Mouse (Mus musculus): ENCODE measurements around the gene Cenpv. TPM values are rescaled to one million over a fixed set of nuclear protein-coding genes. Genes with fewer than 3 reads are reported as not detected.

The Cenpv gene
- polyA plus RNA-seq, 2 experiments = 22.3 to 26.6 TPM

GRCm38 (mm10) chr11:62560463-62561016 lies 21.5 kb upstream of the Cenpv start:
- peak overlapping the region; percentile 72 for H3K4me2 ChIP-seq (ENCODE audit: low read depth)
- no peaks in the 10 kb centered on the region; a peak in 1 of 4 replicates for H3K4me1 ChIP-seq (replicated peaks; ENCODE audit: control insufficient read depth in 2 of 2, insufficient read depth in 2 of 2, low read length in 1 of 2)
- no peak for DNase-seq (ENCODE audit: low read depth in 3 of 3, low spot score in 3 of 3)
- 33% methylated on average over 43 of the region's 43 CpGs for WGBS (ENCODE audit: insufficient replicate concordance)
- H3K36me3 ChIP-seq (replicated peaks; ENCODE audit: control insufficient read depth, insufficient read depth, low read depth) = no peaks in the 10 kb centered on the region; the same call in 1 of the 2 replicates
- H3K9me3 ChIP-seq (ENCODE audit: control insufficient read depth, low read length) = no peaks in the 10 kb centered on the region
- TF ChIP-seq EP300 (IDR thresholded peaks at IDR 0.05; ENCODE audit: low read depth) = no peak
- TF ChIP-seq CTCF (IDR thresholded peaks at IDR 0.05; ENCODE audit: low read depth) = no peak
- ATAC-seq (ENCODE audit: insufficient read depth) = no peak
- peak overlapping the region; percentile 40; the same call in 1 of the 2 replicates for H3K9ac ChIP-seq (replicated peaks)
- peak overlapping the region; percentile 49 to 57 for H3K4me3 ChIP-seq (ENCODE audit: insufficient read depth in 1 of 2, low read depth in 2 of 2, low read length in 2 of 2)
- no peaks in the 10 kb centered on the region; the same call in 1 of the 2 replicates for H3K27me3 ChIP-seq (ENCODE audit: control insufficient read depth, insufficient read depth, low read length)
- H3K27ac ChIP-seq = no peak overlapping the region

- H3K4me3 ChIP-seq (ENCODE audit: insufficient read depth in 1 of 2, low read depth in 2 of 2, low read length in 2 of 2) = no peak overlapping the region
- H3K36me3 ChIP-seq (replicated peaks; ENCODE audit: control insufficient read depth, insufficient read depth, low read depth) = peaks cover 14% of the 10 kb centered on the region
- no peak overlapping the region for H3K9ac ChIP-seq (replicated peaks)
- ATAC-seq (ENCODE audit: insufficient read depth) (no peak), DNase-seq (ENCODE audit: low read depth in 3 of 3, low spot score in 3 of 3) (no peak)
- no peaks in the 10 kb centered on the region; the same call in 1 of the 2 replicates for H3K27me3 ChIP-seq (ENCODE audit: control insufficient read depth, insufficient read depth, low read length)
- H3K4me2 ChIP-seq (ENCODE audit: low read depth) = no peak overlapping the region
- TF ChIP-seq EP300 (IDR thresholded peaks at IDR 0.05; ENCODE audit: low read depth) = no peak
- H3K4me1 ChIP-seq (replicated peaks; ENCODE audit: control insufficient read depth in 2 of 2, insufficient read depth in 2 of 2, low read length in 1 of 2) = peaks cover 3 to 5% of the 10 kb centered on the region in 2 experiments; a peak in 3 of 4 replicates
- 40% methylated on average over 6 of the region's 6 CpGs for WGBS (ENCODE audit: insufficient replicate concordance)
- no peaks in the 10 kb centered on the region for H3K9me3 ChIP-seq (ENCODE audit: control insufficient read depth, low read length)
- no peak overlapping the region for H3K27ac ChIP-seq
Observed at GRCm38 (mm10) chr11:62558961-62559646, 20.0 kb upstream of the Cenpv start.

DNA sequence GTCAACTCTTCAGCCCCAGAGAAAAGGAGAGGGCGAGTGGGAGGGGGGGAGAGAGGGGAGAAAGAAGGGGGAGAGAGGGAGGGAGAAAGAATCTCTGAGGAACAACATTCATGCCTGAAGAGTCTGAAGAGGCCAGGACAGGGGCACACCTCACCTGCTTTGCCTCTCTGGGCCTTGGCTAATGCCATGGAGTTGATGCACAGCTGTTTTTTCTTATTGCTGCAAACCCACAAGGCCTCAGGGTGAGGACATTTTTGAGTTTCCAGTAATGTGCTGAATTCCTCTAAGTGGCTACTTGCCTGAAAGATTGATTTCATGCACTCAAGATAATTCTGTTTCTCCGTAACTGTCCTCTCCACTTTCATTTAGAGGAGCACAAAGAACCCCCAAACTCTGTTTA lies 19.1 kb upstream of the Cenpv start:
- no peak for TF ChIP-seq CTCF (IDR thresholded peaks at IDR 0.05; ENCODE audit: low read depth)
- TF ChIP-seq EP300 (IDR thresholded peaks at IDR 0.05; ENCODE audit: low read depth) = no peak
- H3K27me3 ChIP-seq (ENCODE audit: control insufficient read depth, insufficient read depth, low read length) = no peaks in the 10 kb centered on the region; the same call in 1 of the 2 replicates
- 72% methylated on average over 2 of the region's 2 CpGs for WGBS (ENCODE audit: insufficient replicate concordance)
- peaks cover 8 to 10% of the 10 kb centered on the region in 2 experiments; a peak in 3 of 4 replicates for H3K4me1 ChIP-seq (replicated peaks; ENCODE audit: control insufficient read depth in 2 of 2, insufficient read depth in 2 of 2, low read length in 1 of 2)
- H3K9ac ChIP-seq (replicated peaks) = no peak overlapping the region
- DNase-seq (ENCODE audit: low read depth in 3 of 3, low spot score in 3 of 3) = no peak
- H3K4me2 ChIP-seq (ENCODE audit: low read depth) = no peak overlapping the region
- H3K36me3 ChIP-seq (replicated peaks; ENCODE audit: control insufficient read depth, insufficient read depth, low read depth) = peaks cover 24% of the 10 kb centered on the region
- no peak overlapping the region for H3K27ac ChIP-seq
- no peak overlapping the region for H3K4me3 ChIP-seq (ENCODE audit: insufficient read depth in 1 of 2, low read depth in 2 of 2, low read length in 2 of 2)
- ATAC-seq (ENCODE audit: insufficient read depth) = no peak
- H3K9me3 ChIP-seq (ENCODE audit: control insufficient read depth, low read length) = no peaks in the 10 kb centered on the region

- WGBS (ENCODE audit: insufficient replicate concordance) = 57% methylated on average over 5 of the region's 5 CpGs
- Histone ChIP-seq H3K9ac (replicated peaks) (no peak overlapping the region), H3K36me3 (replicated peaks; ENCODE audit: control insufficient read depth, insufficient read depth, low read depth) (peaks cover 26% of the 10 kb centered on the region), H3K27me3 (ENCODE audit: control insufficient read depth, insufficient read depth, low read length) (no peaks in the 10 kb centered on the region; the same call in 1 of the 2 replicates), H3K9me3 (ENCODE audit: control insufficient read depth, low read length) (no peaks in the 10 kb centered on the region), H3K4me3 (ENCODE audit: insufficient read depth in 1 of 2, low read depth in 2 of 2, low read length in 2 of 2) (no peak overlapping the region), H3K4me2 (ENCODE audit: low read depth) (no peak overlapping the region), H3K4me1 (replicated peaks; ENCODE audit: control insufficient read depth in 2 of 2, insufficient read depth in 2 of 2, low read length in 1 of 2) (peaks cover 8 to 10% of the 10 kb centered on the region in 2 experiments; a peak in 3 of 4 replicates), H3K27ac (no peak overlapping the region)
- ATAC-seq (ENCODE audit: insufficient read depth) (no peak), DNase-seq (ENCODE audit: low read depth in 3 of 3, low spot score in 3 of 3) (no peak)
- TF ChIP-seq EP300 (IDR thresholded peaks at IDR 0.05; ENCODE audit: low read depth) (no peak), CTCF (IDR thresholded peaks at IDR 0.05; ENCODE audit: low read depth) (no peak)
Observed at GRCm38 (mm10) chr11:62557205-62557604, 18.1 kb upstream of the Cenpv start.

DNA sequence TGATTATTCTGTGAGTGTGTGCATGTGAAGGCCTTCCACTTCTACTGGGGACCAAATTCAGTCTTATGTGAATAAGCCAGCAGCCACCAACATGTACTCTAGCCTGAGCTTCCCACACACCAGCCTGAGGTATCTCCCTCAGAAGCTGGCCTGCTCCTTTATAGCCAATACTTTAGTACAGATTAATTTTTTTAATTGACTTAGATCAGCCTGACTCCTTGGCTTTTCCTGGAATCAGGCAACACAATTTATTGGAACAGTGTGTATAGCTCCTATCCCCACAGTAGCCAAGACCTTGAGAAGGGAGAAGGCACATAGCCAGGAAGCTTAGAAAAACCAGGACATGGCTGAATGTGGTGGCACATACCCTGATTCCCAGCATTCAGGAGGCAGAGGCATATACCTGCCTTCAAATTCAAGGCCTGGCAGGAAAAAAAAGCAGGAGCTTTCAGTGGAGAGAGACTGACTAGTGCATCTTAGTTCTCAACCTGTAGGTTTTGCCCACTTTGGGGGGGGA lies 16.9 kb upstream of the Cenpv start:
- TF ChIP-seq CTCF (IDR thresholded peaks at IDR 0.05; ENCODE audit: low read depth) (no peak), EP300 (IDR thresholded peaks at IDR 0.05; ENCODE audit: low read depth) (no peak)
- no peaks in the 10 kb centered on the region for H3K9me3 ChIP-seq (ENCODE audit: control insufficient read depth, low read length)
- H3K36me3 ChIP-seq (replicated peaks; ENCODE audit: control insufficient read depth, insufficient read depth, low read depth) = peaks cover 26% of the 10 kb centered on the region
- ATAC-seq (ENCODE audit: insufficient read depth) (no peak), DNase-seq (ENCODE audit: low read depth in 3 of 3, low spot score in 3 of 3) (no peak)
- H3K4me2 ChIP-seq (ENCODE audit: low read depth) = no peak overlapping the region
- H3K4me1 ChIP-seq (replicated peaks; ENCODE audit: control insufficient read depth in 2 of 2, insufficient read depth in 2 of 2, low read length in 1 of 2) = peaks cover 8 to 10% of the 10 kb centered on the region in 2 experiments; a peak in 3 of 4 replicates
- no peaks in the 10 kb centered on the region; the same call in 1 of the 2 replicates for H3K27me3 ChIP-seq (ENCODE audit: control insufficient read depth, insufficient read depth, low read length)
- no peak overlapping the region for H3K9ac ChIP-seq (replicated peaks)
- H3K27ac ChIP-seq = no peak overlapping the region
- H3K4me3 ChIP-seq (ENCODE audit: insufficient read depth in 1 of 2, low read depth in 2 of 2, low read length in 2 of 2) = no peak overlapping the region

Data from liver, embryonic 14.5 days (tissue).